Mouse (Mus musculus) kidney, adult 2 months (tissue): ENCODE measurements around the gene Tmem239.

Experiments used
- CTCF ChIP-seq: fragments of 200-500 bp; conservative IDR thresholded peaks from 2 replicates; pipeline ENCODE4 v1.5.1; 2011; ENCODE audit warnings: low read depth, mild to moderate bottlenecking, control low read depth, low read length, moderate library complexity, mixed read lengths; ENCODE audit not compliant: insufficient read depth, insufficient read length
- POLR2A ChIP-seq: fragments of 200-500 bp; IDR thresholded peaks from one replicate; pipeline ENCODE4 v1.6.1; 2011; ENCODE audit warnings: low read depth, low read length, control low read depth

DNA sequence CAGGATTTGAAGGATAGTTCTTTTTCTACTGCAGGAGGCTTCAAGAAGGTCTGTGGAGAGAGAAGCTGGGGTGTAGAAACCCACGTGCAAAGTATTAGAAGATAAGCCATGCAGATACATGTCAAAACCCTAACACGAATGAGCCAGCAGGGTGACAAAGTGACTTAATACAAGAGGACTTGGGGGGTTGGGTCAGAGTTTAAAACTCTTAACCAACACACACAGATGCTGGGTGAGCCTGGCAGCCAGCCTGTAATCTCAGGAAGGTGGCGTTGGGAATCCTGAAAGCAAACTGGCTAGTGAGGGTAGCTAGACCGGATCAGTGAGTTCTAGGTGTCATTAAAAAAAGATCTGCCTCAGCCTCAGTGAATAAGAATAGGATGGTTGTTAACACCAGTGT, 38.9 kb upstream of the Tmem239 start:
- no peak for TF ChIP-seq POLR2A
- TF ChIP-seq CTCF, result no peak
